Mouse (Mus musculus): Measurements from ENCODE around the gene Fam166a.

- no peak for TF ChIP-seq EP300 (optimal IDR thresholded peaks at IDR 0.05)
- no peak for TF ChIP-seq CTCF (IDR thresholded peaks at IDR 0.05; ENCODE audit: low read depth)
Observed at GRCm38 (mm10) chr2:25177685-25178084, 40.9 kb upstream of the Fam166a start.

All from stomach, postnatal 0 days (tissue).